Mouse (Mus musculus): Measurements from ENCODE around the gene Igfbp6. TPM values are rescaled to one million over a fixed set of nuclear protein-coding genes. Genes with fewer than 3 reads are reported as not detected.
A peak's percentile ranks its signal among the peaks of the same experiment; 100 is the strongest.

Gene Igfbp6
- polyA plus RNA-seq, 1 experiment from 2014 or later: 0.74 TPM

DNA sequence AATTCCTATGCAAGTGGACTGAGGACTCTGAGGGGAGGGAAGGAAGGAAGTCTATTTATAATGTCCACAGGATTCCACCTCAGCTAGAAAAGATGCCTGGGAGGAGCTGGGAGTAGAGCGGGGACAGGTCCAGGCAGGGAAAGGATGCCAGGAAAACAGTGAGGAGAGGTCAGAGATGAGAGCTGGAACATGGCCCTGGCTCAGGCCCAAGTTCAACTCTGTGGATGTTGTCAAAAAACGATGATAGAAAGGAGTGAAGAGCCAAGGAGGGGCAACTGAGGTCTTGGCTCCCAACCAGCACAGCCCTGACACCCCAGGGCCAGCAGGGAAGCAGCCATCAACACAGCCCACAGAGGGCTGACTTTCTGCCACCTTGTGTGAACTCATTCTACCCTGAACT lies 17.9 kb upstream of the Igfbp6 start:
- Histone ChIP-seq H3K27ac (ENCODE audit: low read depth, low read length) (no peak overlapping the region), H3K4me2 (ENCODE audit: low read depth, low read length) (no peak overlapping the region), H3K9ac (replicated peaks; ENCODE audit: low read depth, low read length) (no peak overlapping the region), H3K4me3 (ENCODE audit: low read depth, low read length) (no peak overlapping the region), H3K27me3 (ENCODE audit: control insufficient read depth, insufficient read depth, low read length) (no peaks in the 10 kb centered on the region), H3K4me1 (ENCODE audit: control insufficient read depth, insufficient read depth, low read length) (no peaks in the 10 kb centered on the region), H3K9me3 (ENCODE audit: control insufficient read depth, low read length) (no peaks in the 10 kb centered on the region), H3K36me3 (ENCODE audit: control insufficient read depth, insufficient read depth, low read length) (peaks cover 47% of the 10 kb centered on the region)
- no peak for ATAC-seq (ENCODE audit: low read depth)
- WGBS: 90% methylated on average over 2 of the region's 2 CpGs

GRCm38 (mm10) chr15:102133314-102133713 lies 10.8 kb upstream of the Igfbp6 start:
- no peak overlapping the region for H3K9ac ChIP-seq (replicated peaks; ENCODE audit: low read depth, low read length)
- WGBS: 87% methylated on average over 9 of the region's 9 CpGs
- H3K27ac ChIP-seq (ENCODE audit: low read depth, low read length): no peak overlapping the region
- H3K9me3 ChIP-seq (ENCODE audit: control insufficient read depth, low read length): no peaks in the 10 kb centered on the region
- H3K4me2 ChIP-seq (ENCODE audit: low read depth, low read length): no peak overlapping the region
- H3K27me3 ChIP-seq (ENCODE audit: control insufficient read depth, insufficient read depth, low read length): no peaks in the 10 kb centered on the region
- no peak overlapping the region for H3K4me3 ChIP-seq (ENCODE audit: low read depth, low read length)
- ATAC-seq (ENCODE audit: low read depth): no peak
- H3K36me3 ChIP-seq (ENCODE audit: control insufficient read depth, insufficient read depth, low read length): peaks cover 36% of the 10 kb centered on the region
- H3K4me1 ChIP-seq (ENCODE audit: control insufficient read depth, insufficient read depth, low read length): peaks cover 7% of the 10 kb centered on the region

GRCm38 (mm10) chr15:102134709-102135108 lies 9.5 kb upstream of the Igfbp6 start:
- H3K4me2 ChIP-seq (ENCODE audit: low read depth, low read length): no peak overlapping the region; the same call in 1 of the 2 replicates
- no peak for ATAC-seq (ENCODE audit: low read depth)
- no peaks in the 10 kb centered on the region for H3K27me3 ChIP-seq (ENCODE audit: control insufficient read depth, insufficient read depth, low read length)
- H3K27ac ChIP-seq (ENCODE audit: low read depth, low read length): no peak overlapping the region
- 86% methylated on average over 2 of the region's 2 CpGs for WGBS
- no peaks in the 10 kb centered on the region for H3K9me3 ChIP-seq (ENCODE audit: control insufficient read depth, low read length)
- no peak overlapping the region; the same call in 1 of the 2 replicates for H3K9ac ChIP-seq (replicated peaks; ENCODE audit: low read depth, low read length)
- H3K4me3 ChIP-seq (ENCODE audit: low read depth, low read length): no peak overlapping the region
- H3K36me3 ChIP-seq (ENCODE audit: control insufficient read depth, insufficient read depth, low read length): peaks cover 26% of the 10 kb centered on the region
- peaks cover 7% of the 10 kb centered on the region for H3K4me1 ChIP-seq (ENCODE audit: control insufficient read depth, insufficient read depth, low read length)

- H3K27me3 ChIP-seq (ENCODE audit: control insufficient read depth, insufficient read depth, low read length): no peaks in the 10 kb centered on the region
- H3K4me2 ChIP-seq (ENCODE audit: low read depth, low read length): peak overlapping the region; percentile 71
- peak overlapping the region; percentile 81 for H3K27ac ChIP-seq (ENCODE audit: low read depth, low read length)
- H3K4me1 ChIP-seq (ENCODE audit: control insufficient read depth, insufficient read depth, low read length): peaks cover 7% of the 10 kb centered on the region
- WGBS: 5% methylated on average over 35 of the region's 35 CpGs
- peak; percentile 77 for ATAC-seq (ENCODE audit: low read depth)
- no peaks in the 10 kb centered on the region for H3K9me3 ChIP-seq (ENCODE audit: control insufficient read depth, low read length)
- H3K36me3 ChIP-seq (ENCODE audit: control insufficient read depth, insufficient read depth, low read length): peaks cover 17% of the 10 kb centered on the region; the same call in 1 of the 2 replicates
- H3K4me3 ChIP-seq (ENCODE audit: low read depth, low read length): peak overlapping the region; percentile 71
- peak overlapping the region; percentile 89 for H3K9ac ChIP-seq (replicated peaks; ENCODE audit: low read depth, low read length)
Measured at GRCm38 (mm10) chr15:102135522-102136128, 8.5 kb upstream of the Igfbp6 start.

GRCm38 (mm10) chr15:102136129-102136758 lies 7.9 kb upstream of the Igfbp6 start, which contains the start of gene Spryd3:
Spryd3 (minus strand) TSS chr15:102136234.
- Histone ChIP-seq H3K27ac (ENCODE audit: low read depth, low read length) (peak within 1 kb of the TSS; percentile 81), H3K36me3 (ENCODE audit: control insufficient read depth, insufficient read depth, low read length) (peaks cover 11% of the 10 kb centered on the region; the same call in 1 of the 2 replicates), H3K4me1 (ENCODE audit: control insufficient read depth, insufficient read depth, low read length) (peaks cover 7% of the 10 kb centered on the region), H3K4me3 (ENCODE audit: low read depth, low read length) (peak within 1 kb of the TSS; percentile 71), H3K9ac (replicated peaks; ENCODE audit: low read depth, low read length) (peak within 1 kb of the TSS; percentile 89), H3K9me3 (ENCODE audit: control insufficient read depth, low read length) (no peaks in the 10 kb centered on the region), H3K27me3 (ENCODE audit: control insufficient read depth, insufficient read depth, low read length) (no peaks in the 10 kb centered on the region), H3K4me2 (ENCODE audit: low read depth, low read length) (peak within 1 kb of the TSS; percentile 76)
- under 1% methylated on average over 49 of the region's 50 CpGs for WGBS
- peak; percentile 99 for ATAC-seq (ENCODE audit: low read depth)

DNA sequence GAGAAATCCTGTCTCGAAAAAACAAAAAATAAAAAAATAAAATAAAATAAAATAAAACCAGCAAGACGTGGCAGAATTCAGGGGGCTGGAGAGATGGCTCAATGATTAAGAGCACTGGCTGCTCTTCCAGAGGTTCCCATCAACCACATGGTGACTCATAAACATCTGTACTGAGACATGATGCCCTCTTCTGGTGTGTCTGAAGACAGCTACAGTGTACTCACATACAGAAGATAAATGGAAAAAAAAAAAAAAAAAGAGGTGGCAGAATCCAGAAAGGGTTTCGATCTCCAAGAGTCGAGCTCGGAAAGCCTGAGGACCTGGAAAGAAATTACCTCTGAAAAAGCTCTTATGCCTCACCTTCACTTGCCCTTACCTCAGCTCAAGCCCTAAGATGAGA lies 3.0 kb upstream of the Igfbp6 start:
- Histone ChIP-seq H3K4me3 (ENCODE audit: low read depth, low read length) (no peak overlapping the region), H3K36me3 (ENCODE audit: control insufficient read depth, insufficient read depth, low read length) (no peaks in the 10 kb centered on the region), H3K27me3 (ENCODE audit: control insufficient read depth, insufficient read depth, low read length) (peaks cover 12% of the 10 kb centered on the region), H3K27ac (ENCODE audit: low read depth, low read length) (no peak overlapping the region), H3K9me3 (ENCODE audit: control insufficient read depth, low read length) (no peaks in the 10 kb centered on the region), H3K4me1 (ENCODE audit: control insufficient read depth, insufficient read depth, low read length) (0 out of 2 replicates have a peak, but pooled peaks cover 4% of the 10 kb centered on the region), H3K4me2 (ENCODE audit: low read depth, low read length) (no peak overlapping the region), H3K9ac (replicated peaks; ENCODE audit: low read depth, low read length) (no peak overlapping the region)
- ATAC-seq (ENCODE audit: low read depth): no peak
- WGBS: 92% methylated on average over 5 of the region's 5 CpGs

DNA sequence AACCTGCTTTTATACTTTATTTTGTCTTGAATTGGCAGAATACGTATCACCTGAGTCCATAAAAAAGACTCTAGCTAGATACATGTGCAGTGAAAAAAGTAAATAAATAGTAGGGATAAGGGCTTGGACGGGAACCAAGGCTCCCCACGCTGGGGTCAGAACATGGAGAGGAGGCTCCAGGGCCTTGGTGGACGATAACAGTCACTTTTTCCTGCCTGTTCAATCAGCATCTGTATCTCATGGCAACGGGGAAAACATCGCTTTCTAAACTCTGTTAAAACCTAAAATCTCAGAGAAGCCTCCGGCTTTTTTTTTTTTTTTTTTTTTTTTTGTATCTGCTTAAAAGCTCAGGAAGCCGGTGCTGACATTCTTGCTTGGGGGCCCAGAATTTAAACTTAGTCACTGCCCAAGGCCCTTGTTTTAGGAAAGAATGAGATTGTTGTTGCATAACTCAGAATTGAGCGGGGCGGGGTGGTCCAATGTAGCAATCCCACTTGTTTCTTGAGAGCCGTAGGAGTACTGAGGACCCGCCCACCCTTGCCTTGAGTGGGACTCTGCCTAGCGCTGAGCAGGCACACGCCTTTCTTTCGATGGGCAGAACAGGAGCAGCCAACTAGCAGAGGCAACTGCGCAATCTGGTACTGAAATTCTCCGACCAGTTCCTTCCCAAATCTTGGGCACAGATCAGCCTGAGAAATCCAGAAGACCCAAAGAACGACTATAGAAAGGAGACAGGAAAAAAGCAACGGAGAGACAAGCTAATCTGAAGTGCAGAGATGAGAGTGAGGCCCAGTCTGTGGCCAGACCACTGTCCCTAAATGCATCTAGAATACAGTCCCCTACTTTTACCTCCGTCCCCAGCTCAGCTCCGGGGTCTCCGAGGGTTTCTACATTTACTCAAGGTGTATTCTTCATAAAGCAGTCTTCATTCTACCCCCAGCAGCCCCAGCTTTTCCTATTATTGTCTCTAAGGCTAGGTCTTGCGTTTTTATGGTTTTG lies 949 bp upstream of the Igfbp6 start:
- H3K27ac ChIP-seq (ENCODE audit: low read depth, low read length): no peak overlapping the region
- no peaks in the 10 kb centered on the region for H3K9me3 ChIP-seq (ENCODE audit: control insufficient read depth, low read length)
- H3K4me1 ChIP-seq (ENCODE audit: control insufficient read depth, insufficient read depth, low read length): 0 out of 2 replicates have a peak, but pooled peaks cover 4% of the 10 kb centered on the region
- H3K27me3 ChIP-seq (ENCODE audit: control insufficient read depth, insufficient read depth, low read length): peaks cover 12% of the 10 kb centered on the region
- H3K4me3 ChIP-seq (ENCODE audit: low read depth, low read length): no peak overlapping the region
- ATAC-seq (ENCODE audit: low read depth): no peak
- 56% methylated on average over 23 of the region's 23 CpGs for WGBS
- H3K4me2 ChIP-seq (ENCODE audit: low read depth, low read length): no peak overlapping the region
- no peaks in the 10 kb centered on the region for H3K36me3 ChIP-seq (ENCODE audit: control insufficient read depth, insufficient read depth, low read length)
- no peak overlapping the region for H3K9ac ChIP-seq (replicated peaks; ENCODE audit: low read depth, low read length)

DNA sequence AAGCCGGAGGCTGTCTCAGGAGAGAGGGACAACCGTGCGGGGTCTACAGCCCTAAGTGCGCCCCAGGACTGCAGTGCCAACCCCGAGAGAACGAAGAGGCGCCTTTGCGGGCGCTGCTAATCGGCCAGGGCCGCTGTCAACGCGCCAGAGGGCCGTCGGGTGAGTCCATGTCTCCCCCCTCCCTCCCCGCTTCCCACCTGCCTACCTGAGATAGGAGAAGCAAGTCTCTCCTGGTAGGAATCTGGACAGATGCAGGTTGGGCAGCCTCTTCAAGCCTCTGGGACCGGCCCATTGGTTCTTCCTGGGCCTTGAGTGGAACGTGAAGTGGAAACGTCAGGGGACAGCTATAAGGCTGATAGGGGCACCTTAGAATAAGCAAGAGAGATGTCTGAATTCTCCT lies 564 bp downstream of the Igfbp6 start:
- no peak for ATAC-seq (ENCODE audit: low read depth)
- H3K9ac ChIP-seq (replicated peaks; ENCODE audit: low read depth, low read length): 0 out of 2 replicates have a peak overlapping the region, but pooled peaks have one; percentile 17
- H3K4me2 ChIP-seq (ENCODE audit: low read depth, low read length): peak overlapping the region; percentile 20; the same call in 1 of the 2 replicates
- 0 out of 2 replicates have a peak overlapping the region, but pooled peaks have one; percentile 3 for H3K4me3 ChIP-seq (ENCODE audit: low read depth, low read length)
- peaks cover 12% of the 10 kb centered on the region for H3K27me3 ChIP-seq (ENCODE audit: control insufficient read depth, insufficient read depth, low read length)
- 0 out of 2 replicates have a peak, but pooled peaks cover 4% of the 10 kb centered on the region for H3K4me1 ChIP-seq (ENCODE audit: control insufficient read depth, insufficient read depth, low read length)
- H3K27ac ChIP-seq (ENCODE audit: low read depth, low read length): no peak overlapping the region
- H3K36me3 ChIP-seq (ENCODE audit: control insufficient read depth, insufficient read depth, low read length): no peaks in the 10 kb centered on the region
- 20% methylated on average over 19 of the region's 19 CpGs for WGBS
- H3K9me3 ChIP-seq (ENCODE audit: control insufficient read depth, low read length): no peaks in the 10 kb centered on the region
